Mouse (Mus musculus): Measurements from ENCODE around the gene Atp8a2.

DNA sequence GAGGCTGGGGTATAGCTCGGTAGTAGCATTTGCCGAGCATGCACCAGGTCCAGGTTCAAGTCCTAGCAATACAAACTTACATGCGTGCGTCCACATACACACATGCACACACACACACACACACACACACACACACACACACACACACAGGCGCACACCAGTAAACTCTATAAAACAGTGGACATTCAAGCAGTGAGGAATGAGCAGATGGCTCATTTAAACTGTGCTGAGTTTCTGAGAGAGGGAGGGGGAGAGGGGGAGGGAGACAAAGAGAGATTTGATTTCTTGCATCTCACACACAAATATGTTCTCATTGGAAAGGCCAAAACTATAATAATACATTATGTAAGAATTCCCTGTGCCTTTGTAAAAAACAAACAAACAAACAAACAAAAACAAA is 980 bp downstream of the Atp8a2 start:
- TF ChIP-seq GATA1 (IDR thresholded peaks at IDR 0.05; ENCODE audit: low read length) (no peak), TAL1 (IDR thresholded peaks at IDR 0.05; ENCODE audit: low read length) (no peak)
